Mouse (Mus musculus) brain, embryonic 14.5 days (tissue): Measurements from ENCODE around the gene Aqp5. TPM values are rescaled to one million over a fixed set of nuclear protein-coding genes. Genes with fewer than 3 reads are reported as not detected.

Source experiments
- DNase-seq: peaks from one replicate; pipeline ENCODE4 v3.0.0-alpha.2; 2011; ENCODE audit warnings: low read depth
- CTCF ChIP-seq: fragments of 200-500 bp; IDR thresholded peaks from 2 replicates; pipeline ENCODE4 v1.5.1; 2012; ENCODE audit warnings: inconsistent platforms, mild to moderate bottlenecking, moderate library complexity, borderline replicate concordance; ENCODE audit not compliant: insufficient read depth, insufficient read length; ENCODE audit errors: extremely low read depth
- POLR2A ChIP-seq: fragments of 200-500 bp; IDR thresholded peaks from 2 replicates; pipeline ENCODE4 v1.6.1; 2012; ENCODE audit warnings: mild to moderate bottlenecking, inconsistent platforms, borderline replicate concordance; ENCODE audit not compliant: poor library complexity, insufficient read depth, insufficient read length, severe bottlenecking; ENCODE audit errors: extremely low read depth
- polyA plus RNA-seq: library from polyadenylated mRNA; depleted of rRNA; stranded (reverse); fragments of >200 nt; gene quantifications from 2 replicates; pipeline ENCODE4 v1.2.3, GENCODE M21; 2012; rRNA removed

Gene Aqp5
- polyA plus RNA-seq, result 1.1 and 1.7 TPM in 2 replicates

- peak; percentile 51 for DNase-seq
- no peak for TF ChIP-seq CTCF
- TF ChIP-seq POLR2A, result no peak
These were observed at the start of gene Aqp5 for GRCm38 (mm10) chr15:99590429-99591084. TSS of gene Aqp5 (plus strand) at chr15:99590782.

GRCm38 (mm10) chr15:99544047-99544446, 46.5 kb upstream of the Aqp5 start:
- no peak for TF ChIP-seq POLR2A
- no peak for TF ChIP-seq CTCF
- DNase-seq, result no peak

- peak; percentile 71 for DNase-seq
These were observed 44.0 kb upstream of the Aqp5 start for GRCm38 (mm10) chr15:99546596-99546995.

GRCm38 (mm10) chr15:99547732-99548131, 42.9 kb upstream of the Aqp5 start:
- no peak for TF ChIP-seq CTCF
- no peak for TF ChIP-seq POLR2A
- DNase-seq, result no peak

More at GRCm38 (mm10) chr15:99546596-99546995, 44.0 kb upstream of the Aqp5 start:
- no peak for TF ChIP-seq CTCF
- TF ChIP-seq POLR2A, result no peak

- TF ChIP-seq POLR2A (no peak), CTCF (no peak)
- DNase-seq, result no peak
These were observed 40.7 kb upstream of the Aqp5 start for GRCm38 (mm10) chr15:99549901-99550300.

GRCm38 (mm10) chr15:99553767-99554166, 36.8 kb upstream of the Aqp5 start:
- TF ChIP-seq POLR2A (no peak), CTCF (no peak)
- no peak for DNase-seq

- no peak for TF ChIP-seq CTCF
- TF ChIP-seq POLR2A, result no peak
- DNase-seq, result no peak
These were observed 31.6 kb upstream of the Aqp5 start for GRCm38 (mm10) chr15:99558947-99559346.

- no peak for TF ChIP-seq POLR2A
- no peak for TF ChIP-seq CTCF
These were observed 30.3 kb upstream of the Aqp5 start for GRCm38 (mm10) chr15:99560246-99560645.

GRCm38 (mm10) chr15:99567371-99567770, 23.2 kb upstream of the Aqp5 start:
- TF ChIP-seq CTCF, result no peak
- no peak for TF ChIP-seq POLR2A
- DNase-seq, result no peak

More at GRCm38 (mm10) chr15:99560246-99560645, 30.3 kb upstream of the Aqp5 start:
- DNase-seq, result no peak

- TF ChIP-seq POLR2A, result no peak
- no peak for TF ChIP-seq CTCF
- DNase-seq, result no peak
These were observed 21.9 kb upstream of the Aqp5 start for GRCm38 (mm10) chr15:99568682-99569081.

- DNase-seq, result no peak
- TF ChIP-seq POLR2A (no peak), CTCF (no peak)
These were observed 21.5 kb upstream of the Aqp5 start for GRCm38 (mm10) chr15:99569123-99569522.

- no peak for DNase-seq
- TF ChIP-seq CTCF, result no peak
- no peak for TF ChIP-seq POLR2A
These were observed 11.6 kb upstream of the Aqp5 start, which contains the start of gene Aqp2 for GRCm38 (mm10) chr15:99578802-99579485. TSS of gene Aqp2 (plus strand) at chr15:99579055.
